Mouse (Mus musculus) cerebellum, postnatal 36 days (tissue): ENCODE data around the gene Rps6kb2.

Experiments
- DNase-seq, 2 experiments: peaks; one replicate each; pipeline ENCODE4 v3.0.0; 2021 to 2022; ENCODE audit warnings: mixed read lengths in 2 of 2

Gene Rps6kb2

GRCm38 (mm10) chr19:4187303-4187702, 24.1 kb upstream of the Rps6kb2 start:
- DNase-seq, result no peak

- DNase-seq, result no peak
Measured at GRCm38 (mm10) chr19:4184976-4185975, 22.1 kb upstream of the Rps6kb2 start.

GRCm38 (mm10) chr19:4183689-4184088, 20.5 kb upstream of the Rps6kb2 start:
- no peak for DNase-seq

GRCm38 (mm10) chr19:4181892-4182291, 18.7 kb upstream of the Rps6kb2 start:
- DNase-seq, result no peak

- DNase-seq, result no peak
Measured at GRCm38 (mm10) chr19:4180411-4180810, 17.3 kb upstream of the Rps6kb2 start.

GRCm38 (mm10) chr19:4175368-4175947, 12.3 kb upstream of the Rps6kb2 start, which contains the start of gene Carns1:
Carns1 (minus strand) TSS chr19:4175479.
- DNase-seq, result no peak

GRCm38 (mm10) chr19:4172925-4173324, 9.8 kb upstream of the Rps6kb2 start:
- DNase-seq, result no peak

- DNase-seq, result no peak
Measured at GRCm38 (mm10) chr19:4171393-4172290, 8.5 kb upstream of the Rps6kb2 start.

GRCm38 (mm10) chr19:4170723-4171392, 7.7 kb upstream of the Rps6kb2 start:
- DNase-seq, result no peak

GRCm38 (mm10) chr19:4169810-4170209, 6.7 kb upstream of the Rps6kb2 start:
- peak in 1 of 2 experiments; percentile 63 for DNase-seq

- peak; percentile 99 to 100 for DNase-seq
Measured at GRCm38 (mm10) chr19:4169378-4169784, 6.2 kb upstream of the Rps6kb2 start.

- DNase-seq, result no peak
Measured at GRCm38 (mm10) chr19:4166678-4167476, 3.7 kb upstream of the Rps6kb2 start.

- DNase-seq, result no peak
Measured at GRCm38 (mm10) chr19:4164721-4165120, 1.6 kb upstream of the Rps6kb2 start.

GRCm38 (mm10) chr19:4164100-4164499, 946 bp upstream of the Rps6kb2 start:
- no peak for DNase-seq

- no peak for DNase-seq
Measured at GRCm38 (mm10) chr19:4163543-4163887, 361 bp upstream of the Rps6kb2 start.

GRCm38 (mm10) chr19:4159049-4159448, 4.1 kb downstream of the Rps6kb2 start:
- no peak for DNase-seq

- DNase-seq, result no peak
Measured at GRCm38 (mm10) chr19:4156771-4157170, 6.4 kb downstream of the Rps6kb2 start.

GRCm38 (mm10) chr19:4156073-4156579, 7.0 kb downstream of the Rps6kb2 start:
- no peak for DNase-seq

GRCm38 (mm10) chr19:4155223-4156072, 7.7 kb downstream of the Rps6kb2 start:
- no peak for DNase-seq
